Mouse (Mus musculus) liver, embryonic 14.5 days (tissue): ENCODE results near the gene Gm11273.
"Not testable (repeated sequence)": the region's sequence is repeated elsewhere in the genome, so short reads cannot be mapped to it uniquely, and the experiment has no call there.

Source experiments
- CTCF ChIP-seq: IDR thresholded peaks from 2 replicates; pipeline ENCODE4 v1.5.1; 2016; ENCODE audit warnings: antibody characterized with exemption, low read depth, control low read depth
- EP300 ChIP-seq: IDR thresholded peaks from 2 replicates; pipeline ENCODE4 v1.6.1; 2016; ENCODE audit warnings: antibody characterized with exemption, low read depth

DNA sequence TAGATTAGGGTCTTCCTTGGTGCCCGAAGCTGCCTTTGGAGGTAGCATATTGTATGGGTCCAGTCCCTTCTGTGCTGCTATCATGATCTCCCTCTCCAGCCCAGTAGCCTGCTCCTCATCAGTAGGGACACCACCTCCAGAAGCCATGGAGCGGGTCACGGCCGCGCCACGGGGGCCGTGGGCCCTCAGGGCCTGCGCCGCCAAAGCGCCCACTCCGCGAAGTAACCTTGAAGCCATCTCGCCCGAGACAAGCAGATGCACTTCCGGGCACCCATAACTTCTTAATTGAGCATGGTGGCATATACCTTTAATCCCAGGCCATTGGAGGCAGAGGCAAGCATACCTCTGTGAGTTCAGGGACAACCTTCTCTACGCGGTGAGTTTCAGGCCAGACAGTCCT, at the start of gene Gm11273:
- not testable (repeated sequence) for TF ChIP-seq EP300, CTCF
